Mouse (Mus musculus): ENCODE data around the gene Tmc3.

Tmc3 gene

DNA sequence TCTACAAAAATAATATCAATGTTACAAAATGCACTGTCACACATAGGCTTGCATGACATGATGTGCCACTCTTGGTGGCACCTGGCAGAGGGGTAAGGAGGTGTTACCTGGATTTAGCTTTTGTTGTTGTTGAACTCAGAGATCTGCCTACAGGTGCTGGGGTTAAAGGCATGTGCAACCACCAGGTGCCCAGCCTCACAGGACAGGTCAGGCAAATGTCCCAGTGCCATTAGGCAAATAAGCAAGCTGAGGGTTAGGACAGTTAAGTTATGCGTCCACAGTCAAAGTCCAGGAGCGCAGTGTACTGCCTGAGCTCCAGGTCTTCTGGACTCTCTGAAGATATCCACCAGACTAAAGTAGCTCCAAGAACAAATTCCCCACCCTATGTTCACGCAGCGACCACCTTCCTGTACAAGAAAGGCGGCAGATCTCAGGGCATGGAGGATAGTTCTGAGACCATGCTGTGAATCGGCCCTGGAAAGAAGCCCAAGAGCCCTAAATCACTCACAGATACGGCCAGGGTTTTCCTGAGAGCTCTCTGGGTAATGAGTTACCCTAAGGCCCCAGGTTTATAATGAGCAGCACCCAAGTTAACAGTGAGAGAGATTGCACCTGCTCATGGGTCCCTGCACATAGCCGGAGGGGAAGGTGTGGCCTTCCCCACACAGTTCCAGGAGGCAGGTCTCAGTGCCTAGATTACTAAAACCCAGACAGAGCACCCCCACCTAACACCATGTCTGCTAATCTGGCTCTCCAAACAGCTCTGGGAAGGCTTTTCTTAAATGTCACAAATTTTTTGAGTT is 53.3 kb downstream of the Tmc3 start:
- no peak for DNase-seq (ENCODE audit: low spot score)

- DNase-seq (ENCODE audit: low spot score) = no peak
These were observed 54.4 kb downstream of the Tmc3 start for GRCm38 (mm10) chr7:83639084-83639483.

DNA sequence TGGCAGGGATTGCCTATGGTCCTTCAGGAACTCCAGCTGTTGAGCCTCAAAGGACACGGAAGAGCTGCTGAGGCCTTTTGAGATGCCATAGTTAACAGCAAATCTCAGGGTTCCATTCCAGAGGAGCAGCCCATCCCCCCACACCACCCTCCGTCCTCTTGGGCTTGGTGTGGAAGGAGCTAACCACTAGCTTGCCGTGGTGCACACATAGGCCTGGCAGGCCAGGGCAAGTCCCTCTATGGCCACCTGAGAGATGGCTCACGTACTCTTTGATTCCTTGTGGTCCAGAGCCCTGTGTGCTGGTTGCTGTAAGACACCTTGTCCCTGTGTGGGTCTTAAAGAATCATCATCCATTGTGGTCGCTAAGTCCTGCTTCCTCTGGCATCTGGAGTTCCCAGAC is 55.9 kb downstream of the Tmc3 start:
- no peak for DNase-seq (ENCODE audit: low spot score)

- peak; percentile 28 for DNase-seq (ENCODE audit: low spot score)
These were observed 56.4 kb downstream of the Tmc3 start for GRCm38 (mm10) chr7:83641163-83641562.

- DNase-seq (ENCODE audit: low spot score) = no peak
These were observed 58.9 kb downstream of the Tmc3 start for GRCm38 (mm10) chr7:83643581-83643980.

GRCm38 (mm10) chr7:83644761-83645160 is 60.0 kb downstream of the Tmc3 start:
- DNase-seq (ENCODE audit: low spot score) = no peak

GRCm38 (mm10) chr7:83645476-83645875 is 60.7 kb downstream of the Tmc3 start:
- no peak for DNase-seq (ENCODE audit: low spot score)

DNA sequence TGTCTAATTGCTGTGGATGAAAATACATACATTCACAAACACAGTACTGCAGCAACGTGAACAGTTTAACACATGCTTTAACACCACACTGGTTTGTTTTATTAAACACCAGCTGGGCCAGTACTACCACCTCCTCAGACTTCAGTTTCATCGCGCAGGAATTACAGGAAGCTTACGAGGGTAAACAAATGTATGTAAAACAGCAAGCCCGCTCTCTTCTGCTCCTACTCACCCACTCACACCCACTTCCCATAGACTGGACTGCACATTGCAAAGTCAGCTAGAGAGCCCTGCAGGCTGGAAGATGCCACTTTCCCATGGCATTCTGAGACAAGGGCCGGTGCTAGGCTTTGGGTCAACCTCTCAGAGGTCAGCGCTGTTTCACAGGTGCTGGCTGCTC is 64.1 kb downstream of the Tmc3 start:
- no peak for DNase-seq (ENCODE audit: low spot score)

GRCm38 (mm10) chr7:83650638-83651037 is 65.9 kb downstream of the Tmc3 start:
- DNase-seq (ENCODE audit: low spot score) = no peak

GRCm38 (mm10) chr7:83652498-83652897 is 67.8 kb downstream of the Tmc3 start:
- DNase-seq (ENCODE audit: low spot score) = no peak

- no peak for DNase-seq (ENCODE audit: low spot score)
These were observed 68.9 kb downstream of the Tmc3 start for GRCm38 (mm10) chr7:83653605-83654051.

DNA sequence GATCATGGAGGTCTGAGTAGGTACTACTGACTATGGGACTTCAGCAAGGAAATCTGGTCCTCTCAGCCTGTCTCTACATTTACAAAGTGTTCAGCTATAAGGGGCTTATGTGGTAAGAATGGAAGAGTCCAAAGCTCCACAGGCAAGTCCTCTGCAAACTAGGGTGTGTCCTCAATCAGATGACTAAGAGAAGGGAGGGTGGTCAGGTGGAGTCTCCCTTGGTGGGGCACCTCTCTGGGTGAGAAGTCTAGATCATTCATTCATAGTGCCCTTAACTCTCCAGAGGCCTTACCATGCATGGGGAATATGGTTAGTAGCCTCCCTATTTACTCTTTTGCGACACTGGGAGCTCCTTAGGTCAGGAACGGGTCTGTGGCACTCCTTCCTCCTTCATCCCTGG is 69.5 kb downstream of the Tmc3 start:
- no peak for DNase-seq (ENCODE audit: low spot score)

DNA sequence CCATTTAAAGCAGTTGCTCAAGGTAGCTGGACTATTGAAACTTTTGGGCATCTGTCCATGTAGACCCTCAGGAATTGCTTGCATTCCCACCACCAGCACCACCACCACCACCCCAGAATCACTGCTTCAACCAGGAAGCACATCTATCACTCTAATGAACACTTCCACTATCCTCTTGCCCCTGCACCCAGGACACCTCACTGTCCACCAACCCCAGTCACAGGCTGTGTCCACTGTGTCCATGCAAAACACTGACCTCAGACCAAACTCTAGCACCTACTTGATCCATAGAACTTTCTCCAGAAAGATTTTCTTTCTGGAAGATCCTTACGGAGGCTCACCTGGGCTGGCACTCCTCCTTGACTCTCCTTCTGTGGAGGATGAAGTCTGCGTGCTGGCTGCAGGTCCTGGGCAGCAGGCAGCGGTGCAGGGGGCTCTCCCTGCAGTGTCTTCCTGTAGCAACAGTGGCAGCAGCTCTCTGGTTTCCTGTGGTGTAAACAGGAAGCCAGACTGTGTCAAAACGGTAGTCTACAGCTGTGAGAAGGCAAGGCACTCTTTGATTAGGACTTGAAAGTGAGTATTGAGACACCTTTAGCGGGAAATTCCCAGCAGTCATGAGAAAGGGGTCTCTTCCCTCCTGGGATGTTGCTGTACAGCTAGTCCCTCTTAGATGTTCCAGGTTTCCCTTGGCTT is 70.4 kb downstream of the Tmc3 start:
- DNase-seq (ENCODE audit: low spot score) = no peak

DNA sequence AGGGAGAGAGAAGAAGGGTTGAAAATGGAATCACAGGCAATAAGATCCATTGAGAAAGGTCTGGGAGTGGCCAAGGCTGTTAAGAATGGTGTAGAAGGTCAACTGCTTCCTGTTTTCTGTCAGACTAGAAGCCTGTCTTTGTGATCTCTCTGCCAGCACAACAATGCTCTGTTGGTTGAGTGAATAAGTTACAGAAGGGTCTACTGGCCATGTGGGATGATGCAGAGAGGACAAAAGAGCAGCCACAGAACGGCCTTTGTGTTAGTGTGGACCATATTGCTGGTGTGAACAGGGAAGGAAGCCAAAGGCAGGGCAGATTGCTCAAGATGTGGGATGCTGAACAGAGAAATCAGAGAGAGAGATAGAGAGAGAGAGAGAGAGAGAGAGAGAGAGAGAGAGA is 74.0 kb downstream of the Tmc3 start:
- no peak for DNase-seq (ENCODE audit: low spot score)

DNA sequence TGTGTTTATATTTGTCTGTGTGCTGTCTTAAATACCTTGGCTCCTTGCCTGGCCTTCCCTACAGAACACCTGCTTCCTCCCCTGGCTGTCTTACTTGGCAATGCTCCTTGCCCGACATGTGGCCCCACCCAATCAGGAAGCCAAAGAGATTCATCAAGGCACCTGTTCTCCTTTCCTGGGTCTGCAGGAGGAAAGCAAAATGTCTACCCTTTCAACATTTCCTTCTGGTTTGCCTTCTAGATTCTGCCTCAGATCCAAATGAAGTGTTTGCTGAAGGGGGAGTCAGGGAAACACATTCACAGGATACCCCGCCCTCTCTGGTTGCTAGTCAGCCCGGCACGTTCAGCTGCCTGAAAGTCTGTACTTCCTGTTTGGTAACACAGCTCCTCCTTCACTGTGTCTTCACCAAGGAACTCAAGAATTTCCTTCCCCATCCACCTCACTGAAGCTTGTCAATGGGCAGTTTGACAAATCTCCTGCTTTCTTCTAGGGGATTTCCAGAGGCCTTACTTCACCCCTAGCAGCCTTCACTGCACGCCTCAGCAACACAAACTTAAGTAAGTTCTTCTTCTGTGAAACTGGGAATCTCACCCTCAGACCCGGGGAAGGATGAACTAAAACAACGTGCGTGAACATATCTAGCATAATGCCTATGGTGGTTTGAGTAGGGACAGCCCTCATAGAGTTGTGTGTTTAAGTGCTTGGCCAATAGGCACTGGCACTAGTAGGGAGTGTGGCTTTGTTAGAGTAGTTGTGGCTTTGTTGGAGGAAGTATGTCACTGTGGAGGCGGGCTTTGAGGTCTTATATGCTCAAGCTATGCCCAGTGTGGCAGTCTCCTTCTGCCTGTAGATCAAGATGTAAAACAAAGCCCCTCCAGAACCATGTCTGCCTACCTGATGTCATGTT is 74.7 kb downstream of the Tmc3 start:
- no peak for DNase-seq (ENCODE audit: low spot score)

- DNase-seq (ENCODE audit: low spot score) = no peak
These were observed 75.6 kb downstream of the Tmc3 start for GRCm38 (mm10) chr7:83660273-83660691.

GRCm38 (mm10) chr7:83661031-83661430 is 76.3 kb downstream of the Tmc3 start:
- no peak for DNase-seq (ENCODE audit: low spot score)

GRCm38 (mm10) chr7:83661763-83662162 is 77.0 kb downstream of the Tmc3 start:
- no peak for DNase-seq (ENCODE audit: low spot score)

DNA sequence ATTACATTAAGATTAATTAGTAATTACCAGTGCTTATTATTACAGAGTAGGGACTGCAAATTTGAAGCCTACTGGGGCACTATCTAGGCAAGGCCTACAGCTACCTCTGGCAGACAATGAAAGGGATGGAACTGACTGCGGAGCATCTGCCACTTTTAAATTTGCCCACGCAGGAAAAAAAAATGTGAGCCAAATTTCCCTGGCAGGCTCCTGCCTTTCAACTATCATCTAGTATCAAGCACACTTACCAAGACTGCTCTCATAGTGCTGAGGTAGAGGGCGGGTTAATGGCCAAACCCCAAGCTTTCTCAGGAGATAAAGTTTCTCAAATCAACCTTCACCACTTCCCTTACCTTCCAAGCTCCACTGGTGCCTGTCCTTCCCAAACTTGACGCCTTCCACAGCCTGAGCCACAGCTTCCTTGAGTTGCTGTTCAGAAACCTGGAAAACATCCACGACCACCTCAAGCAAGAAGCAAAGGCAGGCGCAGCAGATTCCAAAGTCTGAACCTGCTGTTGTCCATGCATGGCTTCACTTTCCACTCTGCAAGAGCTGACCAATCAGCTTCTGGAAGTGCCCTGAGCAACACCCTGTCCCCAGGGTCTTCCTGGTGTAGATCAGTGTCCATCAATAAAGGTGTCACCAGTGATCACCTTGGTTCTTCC is 78.1 kb downstream of the Tmc3 start:
- DNase-seq (ENCODE audit: low spot score) = no peak

DNA sequence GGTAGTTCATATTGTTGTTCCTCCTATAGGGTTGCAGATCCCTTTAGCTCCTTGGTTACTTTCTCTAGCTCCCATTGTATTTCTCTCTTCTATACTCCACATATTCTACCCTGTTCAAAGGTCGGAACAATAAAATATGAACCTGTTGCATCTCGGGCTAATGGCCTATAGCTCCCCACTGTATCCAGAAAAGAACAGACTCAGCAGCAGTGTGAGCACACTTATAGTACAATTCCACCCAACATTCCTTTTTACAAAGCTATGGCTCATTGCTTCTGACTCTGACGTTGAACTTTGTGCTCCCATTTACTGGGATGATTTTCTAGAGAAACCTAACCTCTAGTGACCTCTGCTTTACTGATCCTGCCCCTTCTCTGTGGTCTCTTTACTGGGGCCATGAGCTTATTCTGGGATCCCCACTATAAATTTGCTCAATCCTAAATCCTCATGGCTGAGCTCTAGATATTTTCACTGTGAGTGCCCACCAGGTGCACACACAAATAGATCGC is 81.4 kb downstream of the Tmc3 start:
- DNase-seq (ENCODE audit: low spot score) = no peak

- DNase-seq (ENCODE audit: low spot score) = no peak
These were observed 83.4 kb downstream of the Tmc3 start for GRCm38 (mm10) chr7:83667936-83668645.

All from embryo, embryonic 10 days (tissue).